Mouse (Mus musculus) skeletal muscle tissue, adult 2 months (tissue): ENCODE data around the gene Itpkb.

Source experiments
- DNase-seq: peaks from one replicate; pipeline ENCODE4 v3.0.0-alpha.2; 2012; ENCODE audit warnings: low read depth, low spot score

Gene Itpkb

DNA sequence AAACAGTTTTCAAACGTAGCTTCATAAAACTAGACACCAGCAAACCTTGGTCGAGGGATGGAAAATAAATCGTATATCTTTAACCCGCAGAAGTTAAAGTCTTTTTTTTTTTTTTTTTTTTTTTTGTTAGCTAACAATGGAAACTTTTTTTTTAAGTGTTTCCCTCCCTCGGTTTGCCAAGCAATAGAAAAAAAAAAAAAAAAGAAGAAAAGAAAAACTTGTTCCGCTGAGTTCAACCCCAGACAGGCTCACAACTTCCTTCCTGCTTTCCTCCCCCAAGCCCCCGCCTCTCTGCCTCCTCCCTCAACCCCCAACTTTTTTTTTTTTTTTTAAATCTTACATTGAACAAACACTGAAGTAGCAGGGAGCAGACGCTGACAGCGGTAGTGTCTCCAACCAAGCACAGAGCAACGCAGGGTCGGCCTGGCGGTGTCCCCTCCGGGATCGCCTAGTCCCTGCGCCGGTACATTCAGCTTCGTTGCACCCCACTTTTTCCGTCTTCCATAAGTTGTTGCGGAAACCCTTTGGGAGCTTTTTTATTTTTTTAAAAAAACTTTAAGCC, at the start of gene Itpkb:
Itpkb (plus strand) TSS at position 341 of the 562 bp plus-strand sequence.
- DNase-seq: peak; percentile 86

DNA sequence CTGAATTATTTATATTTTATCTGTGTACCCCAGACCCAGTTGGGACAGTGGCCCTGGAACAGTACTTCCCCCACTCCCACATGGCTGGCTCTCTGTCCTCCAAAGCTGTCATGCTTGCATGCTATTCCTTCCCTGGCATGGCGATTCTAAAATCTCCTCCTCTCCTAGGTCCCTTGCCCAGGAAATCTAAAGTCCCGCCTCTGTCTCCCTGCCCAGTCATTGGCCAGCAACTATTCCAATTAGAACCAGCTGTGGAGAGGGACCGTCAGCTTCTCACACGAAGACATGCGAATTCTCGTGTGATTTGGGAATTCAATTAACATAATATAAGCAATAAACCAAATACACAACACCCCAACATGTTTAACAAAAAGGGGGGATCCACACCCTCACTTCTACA, 47.7 kb upstream of the Itpkb start:
- DNase-seq: no peak

DNA sequence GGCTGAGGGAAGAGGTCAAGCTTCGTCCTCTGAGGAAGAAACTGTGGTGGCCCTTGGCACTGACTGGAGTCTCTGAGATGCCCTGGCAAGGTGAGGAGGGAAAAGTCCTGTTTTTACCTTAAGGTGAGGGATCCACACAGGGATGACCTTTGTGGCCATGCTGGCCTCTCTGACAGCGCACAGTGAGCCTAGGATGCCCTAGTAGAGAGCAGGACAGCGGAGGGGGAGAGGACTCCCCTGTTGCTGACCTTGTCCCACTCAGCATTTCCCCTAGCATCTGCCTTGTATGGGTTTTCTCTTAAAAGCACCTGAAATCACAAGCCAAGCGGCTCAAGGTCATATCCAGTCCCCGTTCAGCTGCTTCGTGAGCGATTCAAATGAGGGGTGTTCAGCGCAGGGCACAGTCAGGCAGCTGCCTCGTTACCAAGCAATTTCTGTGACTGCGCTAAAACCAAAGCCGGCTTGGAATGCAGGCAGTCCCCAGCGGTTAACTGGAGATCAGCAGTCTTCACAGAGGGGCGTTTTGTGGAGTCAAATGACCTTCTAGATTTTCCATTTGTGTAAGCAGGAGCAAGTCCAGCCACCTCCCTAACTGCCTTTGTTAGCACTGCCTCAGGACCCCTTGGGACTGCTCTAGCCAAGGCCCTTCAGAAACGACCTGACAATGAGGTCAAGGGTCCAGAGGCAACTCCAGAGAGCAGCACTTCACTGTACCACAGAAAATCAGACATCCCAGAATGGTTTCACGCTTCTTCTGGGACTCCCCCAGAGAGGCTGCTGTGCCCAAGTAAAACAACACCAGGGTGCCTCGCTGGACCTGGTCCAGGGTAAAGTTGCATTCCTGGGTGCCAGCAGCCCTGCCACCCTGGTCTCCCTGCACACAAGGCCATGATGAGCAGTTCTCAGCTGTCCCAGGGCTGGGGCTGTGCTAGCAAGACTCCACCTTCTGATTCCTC, 46.2 kb upstream of the Itpkb start:
- no peak for DNase-seq

GRCm38 (mm10) chr1:180286081-180286831, 44.0 kb upstream of the Itpkb start:
- DNase-seq: peak; percentile 39

DNA sequence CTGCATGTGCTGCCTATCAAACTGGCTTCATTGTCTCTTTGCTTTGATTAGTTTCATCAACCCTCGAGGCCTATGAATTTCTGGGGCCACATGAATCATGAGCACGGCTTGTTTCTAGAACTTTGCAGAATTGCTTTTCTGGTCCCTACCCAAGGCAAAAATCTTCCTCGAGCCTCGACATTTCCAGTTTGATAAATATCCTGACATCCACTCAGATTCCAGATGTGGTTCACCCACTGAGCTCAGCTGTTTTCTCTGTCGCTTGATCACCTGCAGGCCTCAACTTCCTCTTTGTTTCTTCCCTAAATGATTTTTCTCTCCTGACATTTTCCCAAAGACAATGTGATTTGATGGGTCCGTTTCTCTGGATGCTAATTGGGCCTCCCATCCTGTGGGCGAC, 42.1 kb upstream of the Itpkb start:
- DNase-seq: no peak

- no peak for DNase-seq
Observed at GRCm38 (mm10) chr1:180288872-180289468, 41.3 kb upstream of the Itpkb start.

DNA sequence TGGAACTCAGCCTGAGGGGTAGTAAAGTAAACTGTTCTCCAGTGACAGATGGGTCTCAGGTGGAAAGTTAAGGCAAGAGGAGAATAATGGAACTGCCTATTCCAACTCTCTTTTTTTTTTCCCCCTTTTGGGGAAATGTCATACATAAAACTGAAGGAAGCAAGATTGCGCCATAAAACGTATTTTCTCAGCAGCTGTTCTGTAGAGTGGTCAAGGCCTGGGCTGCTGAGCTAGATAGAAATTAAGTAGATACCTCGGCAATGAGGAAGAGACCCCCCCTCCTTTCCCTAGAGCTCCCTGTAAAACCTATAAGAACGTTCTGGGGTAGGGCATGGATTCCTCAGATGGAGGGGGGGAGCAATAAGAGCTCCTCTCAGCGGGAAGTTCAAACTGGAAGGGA, 40.5 kb upstream of the Itpkb start:
- no peak for DNase-seq

DNA sequence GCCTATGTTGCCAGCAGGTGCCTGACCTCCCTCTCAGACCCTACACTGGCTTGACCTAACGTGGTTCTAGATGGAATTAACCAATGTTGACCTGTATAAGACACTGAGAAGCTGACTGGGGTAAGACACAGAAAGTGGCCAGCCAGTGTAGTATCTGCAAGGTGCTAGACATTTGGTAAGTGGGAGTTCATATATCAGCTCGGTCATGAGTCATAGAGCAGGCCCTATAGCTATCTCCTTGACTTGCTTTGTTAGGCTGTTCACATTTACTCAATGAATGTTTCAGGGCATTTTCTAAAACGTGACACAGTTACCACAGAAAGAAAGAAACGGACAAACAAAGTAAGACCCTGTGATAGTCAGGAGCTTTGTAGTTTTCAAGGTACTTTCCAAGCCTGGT, 39.9 kb upstream of the Itpkb start:
- DNase-seq: no peak

DNA sequence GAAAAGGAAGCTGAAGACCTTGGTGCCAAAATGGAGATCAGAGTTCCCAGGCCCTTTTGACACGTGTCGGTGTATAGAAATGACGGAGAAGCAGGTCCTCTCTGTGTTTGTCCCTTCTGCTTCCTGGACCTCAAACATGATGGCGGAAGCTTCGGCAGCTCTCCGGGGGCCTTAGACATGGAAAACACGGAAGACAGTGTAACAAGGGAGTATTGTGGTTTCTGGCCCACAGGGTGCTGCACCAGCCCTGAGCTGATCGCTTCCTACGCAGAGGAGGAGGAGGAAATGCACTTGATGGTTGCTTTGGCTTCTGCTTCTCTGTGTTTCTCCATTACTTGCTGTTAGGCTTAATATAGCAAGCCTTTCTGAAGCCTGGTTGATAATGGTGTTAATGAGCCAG, 34.2 kb upstream of the Itpkb start:
- DNase-seq: no peak

DNA sequence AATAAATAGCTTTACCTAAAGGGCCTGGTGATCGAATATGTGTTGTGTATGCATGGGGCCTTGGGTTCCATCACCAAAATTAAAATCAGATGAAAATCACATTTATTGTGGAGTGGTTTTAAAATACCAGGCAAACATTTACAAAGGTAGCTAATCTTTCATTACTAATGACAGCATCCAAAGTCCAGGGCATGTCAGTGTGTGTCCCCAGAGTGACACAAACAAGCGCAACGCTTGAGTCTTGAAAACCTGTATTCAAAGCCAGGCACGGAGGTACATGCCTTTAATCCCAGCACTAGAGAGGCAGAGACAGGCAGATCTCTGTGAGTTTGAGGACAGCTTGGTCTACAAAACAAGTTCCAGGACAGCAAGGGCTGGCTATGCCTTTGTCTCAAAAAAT, 30.6 kb upstream of the Itpkb start:
- DNase-seq: no peak

DNA sequence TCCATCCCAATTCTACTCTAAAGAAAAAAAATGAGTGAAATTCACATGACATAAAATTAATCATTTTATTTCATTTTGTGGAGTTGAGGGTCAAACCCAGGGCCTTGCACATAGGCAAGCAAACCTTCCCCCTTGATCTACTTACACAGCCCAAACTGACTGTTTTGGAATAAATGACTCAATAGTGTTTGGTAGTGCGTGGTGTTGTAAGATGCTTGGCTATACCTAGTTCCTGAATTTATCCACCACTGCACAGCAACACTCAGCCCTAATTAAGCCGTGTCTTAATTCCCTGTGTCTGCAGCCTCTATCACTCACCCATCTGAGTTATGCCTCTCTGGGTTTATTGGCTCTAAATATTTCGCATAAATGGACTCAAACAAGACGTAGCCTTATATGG, 30.0 kb upstream of the Itpkb start:
- no peak for DNase-seq

DNA sequence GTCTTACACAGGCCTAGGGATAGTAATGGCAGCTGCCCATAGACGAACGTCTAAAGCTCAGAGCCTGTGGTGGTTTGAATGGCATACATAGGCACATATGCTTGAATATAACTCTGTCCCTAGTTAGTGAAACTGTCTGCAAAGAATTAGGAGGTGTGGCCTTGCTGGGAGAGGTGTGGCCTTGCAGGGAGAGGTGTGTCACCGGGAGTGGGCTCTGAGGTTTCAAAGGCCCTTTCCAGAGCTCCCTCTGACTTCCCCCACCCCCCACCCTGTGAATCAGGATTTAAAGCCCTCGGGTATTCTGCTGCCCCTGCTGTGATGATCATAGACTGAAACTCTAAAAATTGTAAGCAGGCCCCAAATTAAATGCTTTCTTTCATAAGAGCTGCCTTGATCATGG, 29.3 kb upstream of the Itpkb start:
- no peak for DNase-seq

GRCm38 (mm10) chr1:180302253-180303120, 27.8 kb upstream of the Itpkb start:
- DNase-seq: peak; percentile 33

DNA sequence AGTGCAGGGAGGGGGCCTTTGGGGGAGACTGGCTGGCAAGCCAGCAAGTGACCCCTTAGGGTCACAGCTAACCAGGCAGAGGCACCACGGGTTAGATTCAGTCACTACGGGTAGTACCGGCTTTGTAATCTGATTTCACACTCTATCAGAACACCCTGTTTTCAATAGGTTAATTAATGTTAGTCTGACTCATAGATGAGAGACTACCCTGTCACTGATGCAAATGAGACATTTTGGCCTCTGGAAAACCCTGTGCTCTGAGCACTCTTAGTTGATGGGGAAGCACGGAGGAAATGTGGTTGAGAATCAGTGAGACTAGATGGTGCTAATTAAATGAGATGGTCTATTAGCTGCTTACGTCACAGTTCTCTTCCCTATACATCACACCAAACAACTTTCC, 26.7 kb upstream of the Itpkb start:
- DNase-seq: no peak

DNA sequence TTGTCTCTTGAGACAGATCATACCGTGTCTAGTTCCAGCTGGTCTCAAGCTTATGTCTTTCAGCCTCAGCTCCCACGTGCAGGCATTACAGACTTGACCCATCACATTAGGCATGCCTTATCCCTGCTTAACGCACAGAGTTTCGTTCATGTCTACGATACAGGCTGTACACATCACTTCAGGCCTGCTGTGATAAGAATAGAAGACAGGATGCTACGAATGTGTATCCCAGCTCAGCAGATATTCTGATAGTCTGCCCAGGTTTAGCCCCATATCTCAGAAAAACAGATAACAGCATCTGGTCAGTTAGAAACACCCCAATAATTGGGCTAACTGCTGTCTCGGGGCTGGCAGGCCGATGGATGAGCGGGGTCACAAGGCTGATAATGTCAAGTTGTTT, 23.4 kb upstream of the Itpkb start:
- no peak for DNase-seq

- no peak for DNase-seq
Observed at GRCm38 (mm10) chr1:180307661-180308060, 22.6 kb upstream of the Itpkb start.

DNA sequence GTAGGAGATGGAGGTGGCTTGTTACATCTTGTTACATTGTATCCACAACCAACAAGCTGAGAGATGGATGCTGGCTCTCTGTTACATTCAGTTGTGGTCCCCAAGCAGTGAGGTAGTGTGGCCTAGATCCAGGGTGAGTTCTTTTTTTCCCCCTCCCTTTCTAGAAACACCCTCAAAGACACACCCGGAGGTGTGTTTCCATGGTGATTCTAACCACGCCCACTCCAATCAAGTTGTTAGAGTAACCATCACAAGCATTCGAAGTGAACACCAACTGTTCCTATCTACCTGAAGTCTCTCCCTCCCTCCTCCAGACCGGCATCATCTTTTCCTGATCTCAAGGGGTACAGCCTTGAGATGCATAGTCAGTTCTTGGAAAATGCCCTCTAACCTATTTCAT, 21.4 kb upstream of the Itpkb start:
- no peak for DNase-seq

DNA sequence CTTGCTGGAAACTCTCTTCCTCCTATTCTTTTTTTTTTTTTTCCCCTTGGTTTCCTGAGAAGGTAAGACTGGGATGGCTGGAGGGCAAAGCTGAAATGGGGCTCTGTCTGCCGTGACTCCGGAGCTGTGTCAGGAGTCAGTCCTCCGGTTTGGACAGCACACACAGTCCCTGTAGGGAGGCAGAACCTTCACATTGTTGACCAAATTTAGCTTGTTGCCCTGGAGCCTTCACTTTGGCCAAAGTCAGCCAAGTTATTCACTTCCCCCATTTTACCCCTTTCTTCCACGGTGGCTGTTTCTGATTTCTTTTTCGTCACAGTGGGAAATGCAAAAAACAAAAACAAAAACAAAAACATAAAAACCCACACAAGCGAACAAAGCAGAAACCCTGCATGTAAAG, 18.0 kb upstream of the Itpkb start:
- DNase-seq: no peak

DNA sequence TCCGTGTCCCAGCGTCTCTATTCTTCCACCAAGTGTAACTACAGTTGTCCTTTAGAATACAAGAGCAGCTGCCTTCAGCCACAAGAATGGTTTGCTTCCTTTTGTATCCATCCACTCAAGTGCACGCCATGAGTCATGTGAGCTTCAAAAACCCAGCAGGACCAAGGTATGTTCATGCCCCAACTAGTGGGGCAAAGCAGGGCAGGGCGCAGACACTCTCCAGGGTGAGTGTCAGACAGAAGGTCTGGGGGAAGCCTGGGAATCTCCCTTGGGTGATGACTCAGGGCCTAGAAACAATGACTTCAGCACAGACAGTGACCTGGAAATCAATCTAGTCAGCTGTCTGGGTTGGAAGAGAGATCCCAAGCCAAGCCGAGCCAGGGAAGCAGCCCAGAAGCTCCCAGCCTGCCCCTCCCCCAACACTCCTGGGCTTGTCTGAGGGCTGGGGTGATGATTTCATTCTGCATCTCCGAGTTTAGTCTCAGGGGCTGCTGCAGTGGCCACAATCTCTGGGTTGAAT, 17.4 kb upstream of the Itpkb start:
- DNase-seq: peak; percentile 67

GRCm38 (mm10) chr1:180313517-180314440, 16.5 kb upstream of the Itpkb start:
- no peak for DNase-seq
